Mouse (Mus musculus): ENCODE data around the gene Phactr3. TPM values are rescaled to one million over a fixed set of nuclear protein-coding genes. Genes with fewer than 3 reads are reported as not detected.

Phactr3 gene
- polyA plus RNA-seq (2017; shearing (Covaris generic)) = under 1 TPM; 0.24 to 0.49 TPM

DNA sequence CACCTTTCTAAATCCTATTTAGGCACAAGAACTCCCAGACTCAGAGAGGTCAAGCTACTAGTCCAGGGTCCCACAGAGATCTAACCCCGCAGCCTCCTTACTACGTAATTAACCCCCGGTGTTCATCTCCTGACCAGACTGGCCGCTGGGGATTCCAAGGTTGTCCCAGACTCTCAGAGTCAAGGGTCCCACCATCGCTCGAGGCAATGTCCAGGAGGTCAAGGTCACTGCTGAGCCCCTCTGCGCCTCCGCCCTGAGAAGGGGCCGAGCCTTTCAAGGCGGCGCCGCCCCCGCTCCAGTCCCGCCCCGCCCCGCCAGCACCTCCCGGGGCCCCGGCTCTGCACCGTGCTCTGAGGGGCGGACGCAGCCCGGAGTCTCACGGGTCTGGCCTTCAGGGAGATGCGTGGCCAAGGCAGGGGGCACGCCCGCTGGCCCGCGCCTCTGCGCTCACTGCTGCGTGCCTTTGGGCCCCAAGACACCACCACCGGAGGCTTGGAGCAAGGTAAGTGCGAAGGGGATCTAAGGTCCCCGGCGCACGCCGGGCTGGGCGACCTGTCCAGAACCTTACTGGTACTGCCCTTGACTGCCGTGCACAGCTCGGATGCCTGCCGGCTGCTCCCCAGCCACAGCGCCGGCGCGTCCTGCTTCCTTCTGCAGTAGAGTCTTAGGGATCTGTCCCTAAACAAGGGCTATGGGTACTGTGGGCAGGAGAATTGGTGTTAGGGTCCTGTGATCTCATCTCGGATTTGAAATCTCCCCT, at the start of gene Phactr3:
Gene Phactr3, plus strand, starts transcription at position 175 of the 760 bp plus-strand sequence.

DNA sequence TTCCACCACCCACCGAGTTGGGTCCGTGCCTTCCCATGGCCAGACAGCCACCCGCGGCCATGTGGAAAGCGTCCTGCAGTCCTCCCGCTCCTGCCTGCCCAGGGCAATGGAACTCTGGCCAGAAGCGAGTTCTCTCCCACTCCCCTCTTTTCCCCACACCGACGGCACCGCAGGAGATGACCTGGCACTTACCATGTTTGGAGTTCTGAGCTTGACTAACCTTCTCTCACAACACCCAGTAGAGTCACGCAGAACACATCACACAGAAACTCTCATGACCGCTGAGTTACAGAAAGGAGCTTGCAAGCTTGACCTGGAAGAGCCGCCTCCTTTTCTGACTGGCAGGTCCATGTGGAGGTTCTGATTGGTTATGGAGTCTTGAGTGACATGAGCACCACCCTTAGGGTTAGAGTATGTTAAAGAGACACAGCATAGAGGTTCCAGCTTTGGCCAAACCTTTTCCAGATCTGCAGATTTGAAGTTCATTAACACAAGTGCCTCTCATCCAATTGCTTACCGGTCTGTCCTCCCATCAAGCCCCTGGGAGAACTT, 40.5 kb upstream of the Phactr3 start, which contains the start of gene Zfp931:
Gene Zfp931, minus strand, starts transcription at position 311 of the 552 bp plus-strand sequence.

Other genes starting within 250 kb of the Phactr3 start
- gene Gm14327, start 221.9 kb upstream of the Phactr3 start, polyA plus RNA-seq (2017; shearing (Covaris generic)) = under 1 TPM; 0.61 to 0.71 TPM
- not detected for gene Zfp972, start 193.4 kb upstream of the Phactr3 start, polyA plus RNA-seq (2017; shearing (Covaris generic))
- gene Gm14326, start 161.7 kb upstream of the Phactr3 start, polyA plus RNA-seq (2017; shearing (Covaris generic)) = 10 to 100 TPM in 1 of 2 experiments, 1 to 10 TPM in 1; 7.0 to 12.8 TPM
- 1 to 10 TPM; 8.5 to 9.0 TPM for gene Zfp971, start 95.7 kb upstream of the Phactr3 start, polyA plus RNA-seq (2017; shearing (Covaris generic))
- 10 to 100 TPM; 10.9 to 16.3 TPM for gene Zfp931, start 40.5 kb upstream of the Phactr3 start, polyA plus RNA-seq (2017; shearing (Covaris generic))